Mouse (Mus musculus): Measurements from ENCODE around the gene Kctd17.

DNA sequence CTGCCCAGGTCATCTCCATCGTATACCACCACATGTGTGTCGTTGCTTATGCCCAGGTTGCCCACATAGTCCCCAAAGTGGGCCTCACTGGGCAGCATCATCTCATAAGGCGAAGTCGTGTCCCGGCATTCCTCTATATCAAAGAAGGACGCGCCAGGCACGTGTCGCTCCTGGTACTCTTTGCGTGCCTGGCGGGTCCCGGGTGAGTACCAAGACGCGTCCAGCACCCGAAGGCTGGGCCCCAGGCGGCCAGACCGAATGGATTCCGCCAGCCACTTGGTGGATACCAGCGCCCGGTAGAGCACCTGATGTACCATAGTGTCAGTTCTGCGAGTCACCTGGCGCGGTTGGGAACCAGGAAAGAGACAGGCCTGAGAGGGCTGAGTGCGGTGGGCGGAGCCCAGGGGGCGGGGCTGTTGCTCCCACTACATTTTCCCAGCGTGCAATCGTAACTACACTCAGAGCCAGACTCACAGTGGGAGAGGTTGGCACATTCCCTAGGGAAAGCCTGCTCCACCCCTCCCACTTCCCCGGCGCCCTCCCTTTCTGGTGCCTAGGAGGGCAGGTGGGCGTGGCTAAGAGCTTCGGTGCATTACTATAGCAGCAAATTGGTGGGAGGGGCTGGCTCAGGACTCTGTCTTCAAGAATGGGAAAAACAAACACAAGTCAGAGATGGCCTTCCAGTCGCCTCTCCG, 22.7 kb upstream of the Kctd17 start, which contains the start of gene Tst:
- TF ChIP-seq CTCF (IDR thresholded peaks at IDR 0.05; ENCODE audit: extremely low read depth, insufficient read length, insufficient replicate concordance, low read depth, low read length) (no peak), POLR2A (IDR thresholded peaks at IDR 0.05; ENCODE audit: low read depth, low read length) (no peak; the same call in 1 of the 2 replicates)

All from small intestine, adult 2 months (tissue).